Mouse (Mus musculus): ENCODE measurements around the gene Frk.

- TF ChIP-seq CTCF (IDR thresholded peaks at IDR 0.05; ENCODE audit: low read depth) (no peak), EP300 (optimal IDR thresholded peaks at IDR 0.05) (no peak)
Observed at GRCm38 (mm10) chr10:34509256-34509655, 26.1 kb downstream of the Frk start.
